Mouse (Mus musculus): Measurements from ENCODE around the gene Tes. TPM values are rescaled to one million over a fixed set of nuclear protein-coding genes. Genes with fewer than 3 reads are reported as not detected.

The Tes gene
- polyA plus RNA-seq (2016; fragmentation: Nextera tagmentation; extraction: Ambion mirVana) = 10.2 and 13.6 TPM in 2 replicates

DNA sequence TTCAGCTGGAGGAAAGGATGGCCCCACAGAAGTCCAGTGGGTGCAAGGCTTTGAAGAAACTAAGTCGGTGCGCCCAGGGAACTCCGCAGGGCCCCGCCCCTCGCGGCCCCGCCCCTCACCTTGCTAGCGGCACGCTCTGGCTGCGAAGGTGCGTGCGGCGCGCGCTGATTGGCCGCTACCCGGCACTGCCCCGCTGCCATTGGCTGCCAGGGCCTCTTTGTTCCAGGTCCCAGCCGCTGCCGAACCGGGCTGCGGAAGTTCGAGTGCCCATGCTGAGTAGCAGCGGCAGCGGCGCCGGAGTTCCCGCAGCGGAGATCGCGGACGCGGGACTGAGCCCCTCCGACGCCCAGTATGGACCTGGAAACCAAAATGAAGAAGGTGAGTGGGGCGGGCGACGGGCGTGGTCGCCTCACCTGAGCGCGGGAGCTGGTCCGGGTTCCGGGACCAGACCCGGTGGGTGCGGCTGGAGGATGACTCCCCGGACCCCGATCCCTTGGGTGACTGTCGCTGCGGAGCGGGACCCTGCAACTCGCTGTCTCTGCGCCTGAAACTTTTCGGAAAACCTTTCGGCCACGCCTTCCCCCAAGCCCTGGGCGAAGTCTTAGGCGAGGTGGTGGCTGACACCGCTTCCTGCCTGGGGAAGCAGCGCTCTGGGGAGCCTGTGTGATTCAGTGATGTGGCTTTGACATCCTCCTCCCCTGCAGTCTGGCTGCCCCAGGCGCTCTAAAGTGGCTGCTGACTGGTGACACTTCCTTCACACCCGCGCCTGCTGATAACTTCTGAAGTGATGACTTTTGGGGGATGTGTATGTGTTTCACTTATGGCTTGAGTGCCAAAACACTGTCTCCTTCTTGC is at the start of gene Tes:
TSS of gene Tes (plus strand) at position 214 of the 855 bp plus-strand sequence.
- Histone ChIP-seq H3K4me2 (peak within 1 kb of the TSS; percentile 98), H3K36me3 (no peaks in the 10 kb centered on the region), H3K9me3 (replicated peaks) (no peaks in the 10 kb centered on the region), H3K27ac (ENCODE audit: poor library complexity, severe bottlenecking) (no peak within 1 kb of the TSS), H3K4me1 (replicated peaks) (peaks cover 11% of the 10 kb centered on the region), H3K27me3 (replicated peaks) (peaks cover 80% of the 10 kb centered on the region), H3K9ac (peak within 1 kb of the TSS; percentile 74), H3K4me3 (peak within 1 kb of the TSS; percentile 61)
- under 1% methylated on average over 63 of the region's 63 CpGs for WGBS
- peak; percentile 88 for ATAC-seq (ENCODE audit: insufficient number of reproducible peaks, low FRiP score)

DNA sequence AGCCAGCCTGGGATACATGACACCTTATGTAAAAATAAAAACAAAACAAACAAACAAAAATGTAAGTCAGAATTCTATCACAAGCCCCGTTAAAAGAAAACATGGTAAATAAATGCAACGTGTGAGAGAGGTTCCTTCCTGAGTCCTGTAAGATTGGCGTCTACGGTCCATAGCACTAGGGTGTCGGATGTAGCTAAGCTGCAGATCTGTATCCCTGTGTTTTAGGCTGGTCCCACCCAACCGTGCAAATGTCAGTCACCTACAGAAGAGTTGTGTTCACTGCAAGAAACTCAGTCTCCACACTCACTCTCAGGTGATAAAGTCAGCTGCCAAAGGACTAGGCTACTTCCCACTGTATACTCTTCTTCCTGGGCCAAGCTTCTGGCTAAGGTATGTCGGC is 39.1 kb upstream of the Tes start:
- Histone ChIP-seq H3K4me3 (no peak overlapping the region), H3K36me3 (no peaks in the 10 kb centered on the region), H3K9me3 (replicated peaks) (no peaks in the 10 kb centered on the region), H3K4me2 (no peak overlapping the region), H3K27me3 (replicated peaks) (peaks cover 18% of the 10 kb centered on the region), H3K4me1 (replicated peaks) (no peaks in the 10 kb centered on the region), H3K27ac (ENCODE audit: poor library complexity, severe bottlenecking) (no peak overlapping the region), H3K9ac (no peak overlapping the region; the same call in 1 of the 2 replicates)
- ATAC-seq (ENCODE audit: insufficient number of reproducible peaks, low FRiP score) = no peak
- WGBS = 72% methylated on average over 7 of the region's 7 CpGs

DNA sequence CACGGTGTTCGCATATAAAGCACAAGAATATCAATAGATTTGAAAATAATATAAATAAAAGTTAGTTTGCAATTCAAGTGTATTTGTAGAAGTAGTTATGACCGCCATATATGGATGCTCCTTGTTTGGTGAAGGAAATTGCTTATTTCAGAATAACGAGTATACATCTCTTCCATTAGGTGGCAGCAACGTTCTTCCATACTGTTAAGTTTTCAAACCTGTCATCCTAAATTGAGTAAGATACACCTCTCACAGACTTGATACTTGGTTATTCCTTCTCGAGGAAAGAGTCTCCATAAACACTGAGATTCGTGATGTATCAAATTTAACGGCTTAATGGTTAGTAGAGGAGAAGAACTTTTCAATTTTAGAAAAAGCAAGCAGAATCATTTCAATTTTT is 37.4 kb upstream of the Tes start:
- ATAC-seq (ENCODE audit: insufficient number of reproducible peaks, low FRiP score) = no peak
- H3K4me3 ChIP-seq = no peak overlapping the region
- no peaks in the 10 kb centered on the region for H3K9me3 ChIP-seq (replicated peaks)
- no peaks in the 10 kb centered on the region for H3K36me3 ChIP-seq
- no peak overlapping the region for H3K9ac ChIP-seq
- 16% methylated on average over 8 of the region's 8 CpGs for WGBS
- no peak overlapping the region for H3K27ac ChIP-seq (ENCODE audit: poor library complexity, severe bottlenecking)
- peaks cover 18% of the 10 kb centered on the region for H3K27me3 ChIP-seq (replicated peaks)
- H3K4me2 ChIP-seq = no peak overlapping the region
- H3K4me1 ChIP-seq (replicated peaks) = no peaks in the 10 kb centered on the region

DNA sequence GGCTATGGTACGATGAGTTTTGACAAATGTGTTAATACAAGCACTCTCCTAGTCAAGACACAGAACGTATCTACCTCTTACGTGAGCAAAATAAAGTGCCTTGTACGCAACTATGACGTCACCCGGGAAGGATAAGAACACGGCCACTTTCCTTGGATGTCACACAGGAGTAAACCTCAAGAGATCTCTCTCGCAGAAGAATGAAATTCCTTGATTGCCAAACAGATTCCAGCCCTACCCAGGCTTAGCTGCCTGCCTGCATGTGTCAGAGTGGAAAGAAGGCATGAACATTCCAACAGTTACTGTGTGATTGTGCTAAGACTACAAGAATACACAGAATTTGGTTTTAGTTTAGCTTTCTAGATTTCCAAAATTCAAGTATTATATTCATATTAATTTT is 36.1 kb upstream of the Tes start:
- WGBS = 72% methylated on average over 8 of the region's 8 CpGs
- Histone ChIP-seq H3K27ac (ENCODE audit: poor library complexity, severe bottlenecking) (no peak overlapping the region), H3K4me2 (no peak overlapping the region), H3K4me1 (replicated peaks) (no peaks in the 10 kb centered on the region), H3K4me3 (no peak overlapping the region), H3K9ac (no peak overlapping the region), H3K36me3 (no peaks in the 10 kb centered on the region), H3K27me3 (replicated peaks) (peaks cover 18% of the 10 kb centered on the region), H3K9me3 (replicated peaks) (no peaks in the 10 kb centered on the region)
- no peak for ATAC-seq (ENCODE audit: insufficient number of reproducible peaks, low FRiP score)

DNA sequence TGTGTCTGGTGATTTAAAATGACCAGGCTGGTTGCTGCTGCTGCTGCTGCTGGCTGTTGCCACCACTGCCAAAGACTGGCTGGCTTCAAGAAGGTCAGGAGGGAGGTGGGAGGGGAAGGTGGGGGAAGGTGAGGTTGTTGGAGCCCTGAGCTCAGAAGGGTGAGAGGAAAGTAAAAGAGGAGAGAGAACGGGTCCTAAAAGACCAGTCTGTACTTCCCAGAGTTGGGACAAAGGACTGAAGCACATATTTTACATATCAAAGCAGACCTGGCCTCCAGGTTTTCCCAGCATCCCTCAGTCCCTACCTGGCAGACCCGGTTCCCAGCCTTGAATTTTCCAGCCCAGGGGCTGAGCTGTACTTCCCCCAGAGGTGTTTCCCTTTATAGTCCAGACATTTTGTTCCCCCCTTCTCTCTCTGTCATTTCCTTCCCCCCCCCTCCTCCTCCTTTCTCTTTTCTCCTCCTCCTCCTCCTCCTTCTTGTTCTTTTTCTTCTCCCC is 32.7 kb upstream of the Tes start:
- no peak overlapping the region for H3K9ac ChIP-seq
- no peak for ATAC-seq (ENCODE audit: insufficient number of reproducible peaks, low FRiP score)
- WGBS = 13% methylated on average over 2 of the region's 2 CpGs
- no peaks in the 10 kb centered on the region for H3K4me1 ChIP-seq (replicated peaks)
- no peak overlapping the region for H3K4me2 ChIP-seq
- no peaks in the 10 kb centered on the region for H3K9me3 ChIP-seq (replicated peaks)
- H3K4me3 ChIP-seq = no peak overlapping the region
- peaks cover 7% of the 10 kb centered on the region for H3K27me3 ChIP-seq (replicated peaks)
- no peak overlapping the region for H3K27ac ChIP-seq (ENCODE audit: poor library complexity, severe bottlenecking)
- H3K36me3 ChIP-seq = no peaks in the 10 kb centered on the region

DNA sequence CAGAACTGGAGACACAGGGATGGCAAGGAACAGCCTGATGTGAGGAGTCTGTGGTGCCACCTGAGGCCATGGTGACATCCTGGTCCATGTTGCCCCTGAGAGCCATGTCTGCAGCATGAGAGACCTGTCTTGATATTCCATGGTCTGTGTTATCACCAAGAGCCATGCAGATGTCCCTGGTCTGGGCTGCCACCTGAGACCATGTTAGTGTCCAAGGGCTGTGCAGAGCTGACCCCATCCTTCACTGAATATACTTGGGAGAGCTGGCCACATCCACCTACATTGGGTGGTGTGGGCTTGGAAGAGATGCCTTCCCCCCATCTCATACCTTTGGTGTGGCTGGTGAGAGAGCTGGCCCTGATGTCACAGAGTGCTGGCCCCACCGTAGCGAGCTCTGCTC is 30.9 kb upstream of the Tes start:
- no peaks in the 10 kb centered on the region for H3K36me3 ChIP-seq
- WGBS = 54% methylated on average over 2 of the region's 2 CpGs
- H3K9ac ChIP-seq = no peak overlapping the region
- H3K27ac ChIP-seq (ENCODE audit: poor library complexity, severe bottlenecking) = no peak overlapping the region
- H3K4me1 ChIP-seq (replicated peaks) = no peaks in the 10 kb centered on the region
- H3K27me3 ChIP-seq (replicated peaks) = no peaks in the 10 kb centered on the region; the same call in 1 of the 2 replicates
- no peak for ATAC-seq (ENCODE audit: insufficient number of reproducible peaks, low FRiP score)
- H3K4me3 ChIP-seq = no peak overlapping the region
- no peak overlapping the region for H3K4me2 ChIP-seq
- no peaks in the 10 kb centered on the region for H3K9me3 ChIP-seq (replicated peaks)

DNA sequence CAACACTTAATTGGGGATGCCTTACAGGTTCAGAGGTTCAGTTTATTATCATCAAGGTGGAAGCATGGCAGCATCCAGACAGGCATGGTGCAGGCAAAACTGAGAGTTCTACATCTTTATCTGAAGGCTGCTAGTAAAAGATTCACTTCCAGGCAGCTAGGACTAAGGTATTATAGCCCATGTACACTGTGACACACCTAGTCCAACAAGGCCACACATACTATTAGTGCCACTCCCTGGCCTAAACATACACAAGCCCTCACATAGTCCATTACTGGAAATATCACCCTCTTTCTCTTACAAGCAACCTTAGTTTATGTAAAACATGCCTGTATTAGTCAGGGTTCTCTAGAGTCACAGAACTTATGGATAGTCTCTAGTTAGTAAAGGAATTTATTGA is 29.7 kb upstream of the Tes start:
- Histone ChIP-seq H3K4me3 (no peak overlapping the region), H3K4me2 (no peak overlapping the region), H3K27me3 (replicated peaks) (no peaks in the 10 kb centered on the region; the same call in 1 of the 2 replicates), H3K9ac (no peak overlapping the region), H3K27ac (ENCODE audit: poor library complexity, severe bottlenecking) (no peak overlapping the region), H3K9me3 (replicated peaks) (no peaks in the 10 kb centered on the region), H3K36me3 (no peaks in the 10 kb centered on the region), H3K4me1 (replicated peaks) (no peaks in the 10 kb centered on the region)
- no peak for ATAC-seq (ENCODE audit: insufficient number of reproducible peaks, low FRiP score)

DNA sequence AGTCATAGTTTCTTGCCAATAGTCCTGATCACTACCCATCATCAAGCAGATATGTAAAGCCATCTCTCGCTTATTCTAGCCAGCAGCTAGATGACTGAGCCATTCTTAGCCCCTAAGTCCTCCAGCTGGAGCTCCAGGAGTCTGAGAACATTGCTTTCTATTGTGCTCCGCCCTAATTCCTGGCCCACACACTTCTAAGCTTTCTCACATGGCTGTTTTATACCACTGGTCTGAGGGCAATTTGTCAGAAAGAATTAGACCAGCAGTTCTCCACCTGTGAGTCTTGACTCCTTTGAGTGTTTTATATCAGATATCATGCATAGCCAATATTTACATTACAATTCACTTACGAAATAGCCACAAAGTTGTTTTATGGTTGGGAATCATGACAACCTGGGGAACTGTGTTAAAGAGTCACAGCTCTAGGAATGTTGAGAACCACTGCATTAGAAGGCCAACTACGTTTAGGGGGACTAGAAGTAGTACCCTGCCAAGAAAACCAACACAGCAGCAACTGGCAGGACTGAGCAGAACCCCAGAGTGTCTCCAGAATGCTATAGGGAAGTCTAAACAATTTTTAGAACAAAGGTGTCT is 13.4 kb upstream of the Tes start:
- Histone ChIP-seq H3K4me1 (replicated peaks) (no peaks in the 10 kb centered on the region), H3K27ac (ENCODE audit: poor library complexity, severe bottlenecking) (no peak overlapping the region), H3K9me3 (replicated peaks) (no peaks in the 10 kb centered on the region), H3K9ac (no peak overlapping the region), H3K4me3 (no peak overlapping the region), H3K4me2 (no peak overlapping the region), H3K36me3 (no peaks in the 10 kb centered on the region), H3K27me3 (replicated peaks) (peaks cover 13% of the 10 kb centered on the region)
- ATAC-seq (ENCODE audit: insufficient number of reproducible peaks, low FRiP score) = no peak
- WGBS = 77% methylated on average over 4 of the region's 4 CpGs

DNA sequence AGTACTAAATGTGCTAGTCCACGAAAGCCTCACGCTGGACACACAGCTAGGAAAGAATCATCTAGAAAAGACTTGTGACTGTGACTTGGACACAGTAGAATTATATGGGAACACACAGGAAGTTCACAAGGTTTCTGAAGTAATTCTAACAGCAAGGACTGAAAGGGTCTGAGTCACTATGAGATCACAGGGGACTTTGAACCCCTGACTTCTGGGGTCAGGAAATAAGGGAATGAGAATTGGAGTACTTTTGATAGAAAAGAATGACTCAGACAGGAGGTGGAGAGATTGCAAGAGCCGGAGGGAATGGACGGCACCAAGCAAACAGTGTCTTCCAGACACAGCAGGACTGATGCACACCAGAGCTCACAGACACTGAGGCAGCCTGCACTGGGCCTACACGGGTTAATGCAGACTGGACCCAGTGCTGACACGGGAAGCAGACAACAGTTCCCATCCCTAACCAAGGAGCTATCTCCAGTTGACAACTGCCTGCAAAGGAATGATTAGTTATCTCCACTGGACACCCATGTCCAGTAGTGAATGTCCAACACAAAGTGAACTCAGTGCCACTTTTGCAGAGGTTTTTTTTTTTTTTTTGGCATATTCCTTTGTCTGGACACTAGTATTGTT is 11.8 kb upstream of the Tes start:
- Histone ChIP-seq H3K9ac (no peak overlapping the region), H3K4me3 (no peak overlapping the region), H3K9me3 (replicated peaks) (no peaks in the 10 kb centered on the region), H3K4me2 (no peak overlapping the region), H3K27ac (ENCODE audit: poor library complexity, severe bottlenecking) (no peak overlapping the region), H3K36me3 (no peaks in the 10 kb centered on the region), H3K27me3 (replicated peaks) (peaks cover 21% of the 10 kb centered on the region), H3K4me1 (replicated peaks) (no peaks in the 10 kb centered on the region)
- ATAC-seq (ENCODE audit: insufficient number of reproducible peaks, low FRiP score) = 0 out of 2 replicates have a peak, but pooled peaks have one; percentile 53
- WGBS = 50% methylated on average over 6 of the region's 6 CpGs

DNA sequence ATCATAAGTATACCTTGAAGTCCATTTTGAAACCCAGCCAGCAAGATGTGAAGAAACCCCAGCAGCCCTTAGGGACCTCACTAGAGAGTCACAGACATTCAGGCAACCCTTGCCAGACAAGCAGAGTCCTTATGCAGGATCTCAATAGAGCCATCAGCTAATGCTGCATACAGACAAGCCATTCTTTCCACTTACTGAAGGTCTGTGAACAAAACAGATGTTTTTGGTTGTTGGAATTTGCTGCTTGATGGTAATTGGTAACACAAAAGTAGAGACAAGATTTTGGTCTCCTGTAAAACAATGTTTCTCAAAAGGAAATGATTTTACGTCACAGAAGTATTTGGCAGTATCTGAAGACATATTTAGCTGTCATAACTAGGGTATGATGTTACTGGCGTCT is 10.2 kb upstream of the Tes start:
- H3K9me3 ChIP-seq (replicated peaks) = no peaks in the 10 kb centered on the region
- H3K4me3 ChIP-seq = no peak overlapping the region
- no peaks in the 10 kb centered on the region for H3K36me3 ChIP-seq
- H3K4me2 ChIP-seq = no peak overlapping the region
- no peak overlapping the region for H3K9ac ChIP-seq
- H3K4me1 ChIP-seq (replicated peaks) = no peaks in the 10 kb centered on the region
- no peak for ATAC-seq (ENCODE audit: insufficient number of reproducible peaks, low FRiP score)
- WGBS = 82% methylated on average over 2 of the region's 2 CpGs
- no peak overlapping the region for H3K27ac ChIP-seq (ENCODE audit: poor library complexity, severe bottlenecking)
- H3K27me3 ChIP-seq (replicated peaks) = peaks cover 28% of the 10 kb centered on the region

DNA sequence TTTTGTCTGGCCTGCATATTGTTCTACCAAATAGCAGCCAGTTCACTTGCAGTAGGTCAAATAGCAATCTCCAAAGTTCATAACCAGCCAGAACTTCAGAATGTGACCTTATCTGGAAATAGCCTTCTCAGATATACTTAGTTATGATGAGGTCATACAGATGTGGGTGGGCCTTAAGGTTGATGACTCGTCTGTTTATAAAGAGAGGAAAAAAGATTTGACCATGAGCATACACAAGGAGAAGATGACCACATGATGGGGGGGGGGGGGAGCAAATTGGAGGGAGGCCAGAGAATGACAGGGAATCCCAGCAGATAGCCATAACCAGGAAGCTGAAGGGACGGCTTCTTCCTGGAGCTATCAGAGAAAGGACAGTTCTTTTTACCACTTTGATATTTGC is 9.3 kb upstream of the Tes start:
- 32% methylated on average over 2 of the region's 2 CpGs for WGBS
- ATAC-seq (ENCODE audit: insufficient number of reproducible peaks, low FRiP score) = no peak

More for the DNA sequence above, 9.3 kb upstream of the Tes start:
- H3K4me2 ChIP-seq = no peak overlapping the region
- H3K4me1 ChIP-seq (replicated peaks) = no peaks in the 10 kb centered on the region
- no peak overlapping the region for H3K4me3 ChIP-seq
- H3K27ac ChIP-seq (ENCODE audit: poor library complexity, severe bottlenecking) = no peak overlapping the region
- no peak overlapping the region for H3K9ac ChIP-seq
- H3K9me3 ChIP-seq (replicated peaks) = no peaks in the 10 kb centered on the region
- H3K27me3 ChIP-seq (replicated peaks) = peaks cover 34% of the 10 kb centered on the region
- H3K36me3 ChIP-seq = no peaks in the 10 kb centered on the region

Measured in heart, embryonic 12.5 days (tissue).